Mouse (Mus musculus) ES-Bruce4 (cell line): ENCODE results near the gene Resp18.

ENCODE experiments used
- CTCF ChIP-seq: IDR thresholded peaks from one replicate; pipeline ENCODE4 v1.8.1; 2011; ENCODE audit warnings: low read depth, low read length
- EP300 ChIP-seq: IDR thresholded peaks from 2 replicates; pipeline ENCODE4 v1.6.1; 2011; ENCODE audit warnings: low read depth, low read length; ENCODE audit not compliant: insufficient read depth

GRCm38 (mm10) chr1:75289888-75290431 lies 11.7 kb upstream of the Resp18 start:
- TF ChIP-seq CTCF (no peak), EP300 (no peak)
